Mouse (Mus musculus): Measurements from ENCODE around the gene Vmn1r121. TPM values are rescaled to one million over a fixed set of nuclear protein-coding genes. Genes with fewer than 3 reads are reported as not detected.

The Vmn1r121 gene
- under 1 TPM in 1 of 2 experiments, not detected in 1; 0.39 TPM for polyA plus RNA-seq (2017; shearing (Covaris generic))

GRCm38 (mm10) chr7:21098413-21098812 lies at the start of gene Vmn1r121:
TSS of gene Vmn1r121 (minus strand) at chr7:21098513.

GRCm38 (mm10) chr7:21134028-21134427 lies 35.7 kb upstream of the Vmn1r121 start, which contains the start of gene Vmn1r122:
TSS of gene Vmn1r122 (minus strand) at chr7:21134128.

GRCm38 (mm10) chr7:21053684-21054083 lies 44.6 kb downstream of the Vmn1r121 start, which contains the start of gene Vmn1r120:
TSS of gene Vmn1r120 (minus strand) at chr7:21053784.

Other genes with a start within 250 kb of the Vmn1r121 start
- not detected for gene Vmn1r116, start 226.3 kb downstream of the Vmn1r121 start, polyA plus RNA-seq (2017; shearing (Covaris generic))
- not detected for gene Vmn1r117, start 214.4 kb downstream of the Vmn1r121 start, polyA plus RNA-seq (2017; shearing (Covaris generic))
- gene Vmn1r118, start 186.2 kb downstream of the Vmn1r121 start, polyA plus RNA-seq (2017; shearing (Covaris generic)): not detected
- gene Vmn1r119, start 86.1 kb downstream of the Vmn1r121 start, polyA plus RNA-seq (2017; shearing (Covaris generic)): under 1 TPM in 1 of 2 experiments, not detected in 1; 0.23 TPM
- gene Vmn1r120, start 44.7 kb downstream of the Vmn1r121 start, polyA plus RNA-seq (2017; shearing (Covaris generic)): not detected
- not detected for gene Vmn1r122, start 35.6 kb upstream of the Vmn1r121 start, polyA plus RNA-seq (2017; shearing (Covaris generic))
- gene Vmn1r123, start 63.7 kb upstream of the Vmn1r121 start, polyA plus RNA-seq (2017; shearing (Covaris generic)): not detected
- not detected for gene Gm5157, start 91.9 kb upstream of the Vmn1r121 start, polyA plus RNA-seq (2017; shearing (Covaris generic))
- gene Vmn1r124, start 162.1 kb upstream of the Vmn1r121 start, polyA plus RNA-seq (2017; shearing (Covaris generic)): not detected
- not detected for gene Vmn1r125, start 173.7 kb upstream of the Vmn1r121 start, polyA plus RNA-seq (2017; shearing (Covaris generic))
- gene Vmn1r126, start 203.0 kb upstream of the Vmn1r121 start, polyA plus RNA-seq (2017; shearing (Covaris generic)): not detected
- gene Vmn1r127, start 221.3 kb upstream of the Vmn1r121 start, polyA plus RNA-seq (2017; shearing (Covaris generic)): not detected

Data from activated CD4-positive, CD25-positive, alpha-beta regulatory T cell (primary cell).